Mouse (Mus musculus): Measurements from ENCODE around the gene Rgs8.

DNA sequence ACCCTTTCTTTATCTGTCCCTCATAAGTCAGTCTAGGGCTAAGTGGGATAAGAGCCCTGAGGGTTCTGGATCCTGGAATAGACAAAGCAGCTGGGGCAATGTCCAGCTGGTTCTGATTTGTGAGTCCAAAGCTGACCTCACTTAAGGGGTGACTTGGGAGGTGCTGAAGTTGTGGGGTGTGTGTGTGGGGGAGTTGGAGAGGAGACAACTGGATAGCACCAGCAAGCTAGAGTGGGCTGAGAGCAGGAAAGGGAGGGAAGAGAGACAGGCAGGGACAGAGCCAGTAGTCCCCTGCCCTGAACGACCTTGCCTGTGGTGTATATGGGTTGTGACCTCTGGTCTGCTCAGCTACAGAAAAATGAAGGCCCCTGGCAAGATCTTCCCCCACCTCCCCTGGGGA, 13.4 kb downstream of the Rgs8 start:
- TF ChIP-seq POLR2A (IDR thresholded peaks at IDR 0.05; ENCODE audit: insufficient read depth, low read depth, low read length) (no peak), CTCF (IDR thresholded peaks at IDR 0.05) (no peak), EP300 (IDR thresholded peaks at IDR 0.05; ENCODE audit: insufficient read depth, low read depth, low read length) (no peak)
